Mouse (Mus musculus): ENCODE data around the gene Erp44. TPM values are rescaled to one million over a fixed set of nuclear protein-coding genes. Genes with fewer than 3 reads are reported as not detected.

Gene Erp44
- polyA plus RNA-seq, 1 experiment from 2014 or later = 58.5 TPM

DNA sequence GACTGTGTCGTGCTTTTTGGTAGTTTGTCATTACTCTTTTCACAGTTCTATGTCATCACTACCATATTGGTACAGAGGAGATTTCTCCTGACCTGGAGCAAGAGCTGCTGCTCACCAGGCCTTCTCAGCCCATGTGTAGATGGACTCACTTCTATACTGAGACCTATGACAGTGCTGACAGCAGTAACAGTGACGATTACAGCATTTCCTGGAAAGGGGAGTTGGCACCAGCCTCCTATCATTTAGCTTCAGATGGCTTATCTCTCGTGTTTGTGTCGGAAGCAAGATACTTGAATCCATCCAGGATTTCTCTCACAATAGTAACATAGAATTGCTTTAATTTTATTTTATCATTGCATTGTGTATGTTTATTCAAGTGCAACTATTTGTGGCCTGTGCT lies 119.0 kb downstream of the Erp44 start:
- H3K36me3 ChIP-seq (ENCODE audit: control insufficient read depth, insufficient read depth, low read length) = no peaks in the 10 kb centered on the region
- H3K27me3 ChIP-seq (ENCODE audit: control insufficient read depth, insufficient read depth, low read length) = no peaks in the 10 kb centered on the region
- WGBS (ENCODE audit: insufficient replicate concordance) = 65% methylated on average over 4 of the region's 4 CpGs
- no peaks in the 10 kb centered on the region for H3K4me1 ChIP-seq (ENCODE audit: control insufficient read depth, insufficient read depth, low read length)
- H3K4me3 ChIP-seq (ENCODE audit: low read depth, low read length) = no peak overlapping the region
- H3K4me2 ChIP-seq = no peak overlapping the region
- no peak overlapping the region for H3K27ac ChIP-seq (ENCODE audit: low read depth, low read length)
- no peaks in the 10 kb centered on the region for H3K9me3 ChIP-seq (replicated peaks; ENCODE audit: control insufficient read depth, low read length)
- no peak overlapping the region for H3K9ac ChIP-seq (ENCODE audit: low read depth, low read length)
- no peak for ATAC-seq (replicated peaks; ENCODE audit: insufficient number of reproducible peaks, low FRiP score, low TSS enrichment)

DNA sequence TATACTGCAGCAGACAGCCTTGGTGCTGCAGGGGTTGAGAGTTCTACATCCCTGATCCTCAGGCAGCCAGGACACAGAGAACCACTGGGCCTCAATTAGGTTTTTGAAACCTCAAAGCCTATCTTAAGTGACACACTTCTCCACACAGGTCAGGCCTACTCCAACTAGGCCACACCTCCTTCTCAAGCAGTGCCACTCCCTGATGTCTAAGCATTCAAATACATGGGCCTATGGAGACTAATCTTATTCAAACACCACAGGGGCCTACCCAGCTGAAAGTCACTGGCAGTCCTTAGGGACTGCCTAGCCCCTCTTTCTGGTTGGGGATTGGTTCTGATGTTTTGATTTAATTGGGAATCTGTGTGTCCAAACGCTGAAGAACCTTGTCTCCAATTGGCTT lies 123.5 kb downstream of the Erp44 start:
- Histone ChIP-seq H3K36me3 (ENCODE audit: control insufficient read depth, insufficient read depth, low read length) (no peaks in the 10 kb centered on the region), H3K9ac (ENCODE audit: low read depth, low read length) (no peak overlapping the region), H3K27me3 (ENCODE audit: control insufficient read depth, insufficient read depth, low read length) (no peaks in the 10 kb centered on the region), H3K9me3 (replicated peaks; ENCODE audit: control insufficient read depth, low read length) (no peaks in the 10 kb centered on the region), H3K4me1 (ENCODE audit: control insufficient read depth, insufficient read depth, low read length) (no peaks in the 10 kb centered on the region), H3K27ac (ENCODE audit: low read depth, low read length) (no peak overlapping the region), H3K4me2 (no peak overlapping the region), H3K4me3 (ENCODE audit: low read depth, low read length) (no peak overlapping the region)
- WGBS (ENCODE audit: insufficient replicate concordance) = 66% methylated on average over 1 of the region's 1 CpGs
- ATAC-seq (replicated peaks; ENCODE audit: insufficient number of reproducible peaks, low FRiP score, low TSS enrichment) = no peak

DNA sequence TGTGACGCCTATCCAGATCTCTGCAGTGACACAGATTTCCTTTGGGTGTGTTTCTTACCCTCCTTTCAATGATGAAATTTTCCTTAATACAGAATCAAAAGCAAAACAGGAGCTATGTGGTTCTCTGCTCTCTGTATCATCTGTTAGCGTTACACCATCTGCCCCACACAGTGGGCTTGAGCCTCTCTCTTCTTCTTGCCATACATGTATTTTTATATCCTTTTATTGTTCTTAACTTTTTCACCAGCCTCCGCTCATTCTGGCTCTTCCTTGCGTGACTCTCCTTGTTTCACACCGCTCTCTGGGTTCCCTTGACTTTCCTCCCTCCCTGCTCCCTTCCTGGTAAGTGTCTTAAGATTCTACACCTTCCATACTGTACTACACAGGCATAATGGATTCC lies 126.1 kb downstream of the Erp44 start:
- no peaks in the 10 kb centered on the region for H3K4me1 ChIP-seq (ENCODE audit: control insufficient read depth, insufficient read depth, low read length)
- no peaks in the 10 kb centered on the region for H3K9me3 ChIP-seq (replicated peaks; ENCODE audit: control insufficient read depth, low read length)
- H3K4me2 ChIP-seq = no peak overlapping the region
- WGBS (ENCODE audit: insufficient replicate concordance) = 79% methylated on average over 5 of the region's 5 CpGs
- H3K9ac ChIP-seq (ENCODE audit: low read depth, low read length) = no peak overlapping the region
- no peaks in the 10 kb centered on the region for H3K36me3 ChIP-seq (ENCODE audit: control insufficient read depth, insufficient read depth, low read length)
- H3K4me3 ChIP-seq (ENCODE audit: low read depth, low read length) = no peak overlapping the region
- ATAC-seq (replicated peaks; ENCODE audit: insufficient number of reproducible peaks, low FRiP score, low TSS enrichment) = no peak
- no peak overlapping the region for H3K27ac ChIP-seq (ENCODE audit: low read depth, low read length)
- no peaks in the 10 kb centered on the region for H3K27me3 ChIP-seq (ENCODE audit: control insufficient read depth, insufficient read depth, low read length)

GRCm38 (mm10) chr4:48149492-48149891 lies 129.9 kb downstream of the Erp44 start:
- WGBS (ENCODE audit: insufficient replicate concordance) = 87% methylated on average over 2 of the region's 2 CpGs
- no peak overlapping the region for H3K27ac ChIP-seq (ENCODE audit: low read depth, low read length)
- no peak overlapping the region for H3K9ac ChIP-seq (ENCODE audit: low read depth, low read length)
- no peaks in the 10 kb centered on the region for H3K9me3 ChIP-seq (replicated peaks; ENCODE audit: control insufficient read depth, low read length)
- no peaks in the 10 kb centered on the region for H3K36me3 ChIP-seq (ENCODE audit: control insufficient read depth, insufficient read depth, low read length)
- no peaks in the 10 kb centered on the region for H3K27me3 ChIP-seq (ENCODE audit: control insufficient read depth, insufficient read depth, low read length)
- no peak overlapping the region for H3K4me3 ChIP-seq (ENCODE audit: low read depth, low read length)
- no peak overlapping the region for H3K4me2 ChIP-seq
- no peaks in the 10 kb centered on the region for H3K4me1 ChIP-seq (ENCODE audit: control insufficient read depth, insufficient read depth, low read length)
- no peak for ATAC-seq (replicated peaks; ENCODE audit: insufficient number of reproducible peaks, low FRiP score, low TSS enrichment)

MicroRNA genes within 50 kb of the gene (microRNA counts, 519-probe panel; counts per million panel counts)
- microRNA mmu-miR-1958 = 32.2 counts per million

Small RNAs within 50 kb of the gene (microRNA-seq; reads per million reads assigned to microRNA genes)
- gene Mir1958 (ENCODE audit: borderline number of aligned reads) = not detected

Other genes with a start within 250 kb of the Erp44 start
- 0.17 TPM in 1 of 2 replicates, not detected in the other for gene Nr4a3, start 234.4 kb downstream of the Erp44 start, polyA plus RNA-seq (2014; fragmentation: Nextera tagmentation; extraction: Ambion mirVana)
- 21.3 and 21.9 TPM in 2 replicates for gene Stx17, start 154.6 kb downstream of the Erp44 start, polyA plus RNA-seq (2014; fragmentation: Nextera tagmentation; extraction: Ambion mirVana)
- gene Invs, start 202 bp upstream of the Erp44 start, polyA plus RNA-seq (2014; fragmentation: Nextera tagmentation; extraction: Ambion mirVana) = 4.3 and 5.5 TPM in 2 replicates
- gene Tex10, start 193.9 kb upstream of the Erp44 start, polyA plus RNA-seq (2014; fragmentation: Nextera tagmentation; extraction: Ambion mirVana) = 51.6 and 52.8 TPM in 2 replicates

Measured in heart, embryonic 11.5 days (tissue).